Mouse (Mus musculus): ENCODE results near the gene Ddx25.
A peak's percentile ranks its signal among the peaks of the same experiment; 100 is the strongest.

The Ddx25 gene

GRCm38 (mm10) chr9:35541024-35541423 lies 17.3 kb downstream of the Ddx25 start:
- no peak for DNase-seq

GRCm38 (mm10) chr9:35539001-35539750 lies 19.2 kb downstream of the Ddx25 start:
- no peak for DNase-seq

- DNase-seq, result no peak
These were observed 22.5 kb downstream of the Ddx25 start for GRCm38 (mm10) chr9:35535876-35536275.

GRCm38 (mm10) chr9:35535110-35535509 lies 23.2 kb downstream of the Ddx25 start:
- peak; percentile 38 for DNase-seq

- DNase-seq, result no peak
These were observed 25.1 kb downstream of the Ddx25 start for GRCm38 (mm10) chr9:35533266-35533665.

- no peak for DNase-seq
These were observed 28.5 kb downstream of the Ddx25 start for GRCm38 (mm10) chr9:35529796-35530195.

- DNase-seq, result no peak
These were observed 29.2 kb downstream of the Ddx25 start for GRCm38 (mm10) chr9:35529141-35529540.

- peak; percentile 78 for DNase-seq
These were observed 34.4 kb downstream of the Ddx25 start for GRCm38 (mm10) chr9:35523941-35524411.

GRCm38 (mm10) chr9:35523541-35523940 lies 34.8 kb downstream of the Ddx25 start:
- DNase-seq, result no peak

GRCm38 (mm10) chr9:35522821-35523515 lies 35.4 kb downstream of the Ddx25 start:
- DNase-seq, result no peak

GRCm38 (mm10) chr9:35522241-35522640 lies 36.1 kb downstream of the Ddx25 start:
- DNase-seq, result no peak

- DNase-seq, result no peak
These were observed 37.5 kb downstream of the Ddx25 start for GRCm38 (mm10) chr9:35520631-35521348.

- no peak for DNase-seq
These were observed 40.2 kb downstream of the Ddx25 start, which contains the start of gene Gm1113 for GRCm38 (mm10) chr9:35518169-35518568. Gm1113 (minus strand) TSS chr9:35518269.

GRCm38 (mm10) chr9:35516711-35517110 lies 41.6 kb downstream of the Ddx25 start:
- DNase-seq, result no peak

- DNase-seq, result no peak
These were observed 42.1 kb downstream of the Ddx25 start for GRCm38 (mm10) chr9:35516182-35516581.

GRCm38 (mm10) chr9:35513900-35514299 lies 44.4 kb downstream of the Ddx25 start:
- no peak for DNase-seq

- DNase-seq, result no peak
These were observed 50.1 kb downstream of the Ddx25 start for GRCm38 (mm10) chr9:35508234-35508633.

GRCm38 (mm10) chr9:35502361-35503000 lies 55.8 kb downstream of the Ddx25 start:
- DNase-seq, result no peak

GRCm38 (mm10) chr9:35499946-35500345 lies 58.4 kb downstream of the Ddx25 start:
- DNase-seq, result no peak

- no peak for DNase-seq
These were observed 62.9 kb downstream of the Ddx25 start for GRCm38 (mm10) chr9:35495471-35495870.

GRCm38 (mm10) chr9:35494937-35495336 lies 63.4 kb downstream of the Ddx25 start:
- DNase-seq, result peak; percentile 5

GRCm38 (mm10) chr9:35493733-35494092 lies 64.6 kb downstream of the Ddx25 start:
- DNase-seq, result no peak
